Mouse (Mus musculus) gastrocnemius, postnatal 36 days (tissue): ENCODE data around the gene Ankzf1. TPM values are rescaled to one million over a fixed set of nuclear protein-coding genes. Genes with fewer than 3 reads are reported as not detected.
A peak's percentile ranks its signal among the peaks of the same experiment; 100 is the strongest.

Experiments used
- DNase-seq, 2 experiments: peaks; one replicate each; pipeline ENCODE4 v3.0.0; 2022
- intact Hi-C: fragments of 180-260 bp; cut with DNase I; formaldehyde crosslinking; loops from one replicate; pipeline ENCODE4 v1.15.1; 2025
- long read RNA-seq, 2 experiments: library from polyadenylated mRNA; stranded (forward); transcript quantifications; one replicate each; pipeline ENCODE4 v2.0.0; 2021
- total RNA-seq, 2 experiments: library from RNA; stranded (reverse); gene quantifications; 2 replicates each; pipeline ENCODE4 v1.2.3; 2021

Gene Ankzf1
- 1 to 10 TPM; 3.8 to 4.7 TPM for total RNA-seq
- long read RNA-seq, experiment 1, partial matches to known transcripts: 0 of 3 reads
- long read RNA-seq, experiment 1, other reads (novel, unspliced or antisense): 2 of 3 reads
- long read RNA-seq, experiment 2, partial matches to known transcripts: 2 of 6 reads
- long read RNA-seq, experiment 2, other reads (novel, unspliced or antisense): 2 of 6 reads

GRCm38 (mm10) chr1:75191622-75192402, at the start of gene Ankzf1, which contains the start of gene Atg9a:
Gene Ankzf1 (plus strand): TSS chr1:75192151.
Gene Atg9a (minus strand): TSS chr1:75192196.
- peak; percentile 88 to 93 for DNase-seq
- intact Hi-C loops: no loop called here

DNA sequence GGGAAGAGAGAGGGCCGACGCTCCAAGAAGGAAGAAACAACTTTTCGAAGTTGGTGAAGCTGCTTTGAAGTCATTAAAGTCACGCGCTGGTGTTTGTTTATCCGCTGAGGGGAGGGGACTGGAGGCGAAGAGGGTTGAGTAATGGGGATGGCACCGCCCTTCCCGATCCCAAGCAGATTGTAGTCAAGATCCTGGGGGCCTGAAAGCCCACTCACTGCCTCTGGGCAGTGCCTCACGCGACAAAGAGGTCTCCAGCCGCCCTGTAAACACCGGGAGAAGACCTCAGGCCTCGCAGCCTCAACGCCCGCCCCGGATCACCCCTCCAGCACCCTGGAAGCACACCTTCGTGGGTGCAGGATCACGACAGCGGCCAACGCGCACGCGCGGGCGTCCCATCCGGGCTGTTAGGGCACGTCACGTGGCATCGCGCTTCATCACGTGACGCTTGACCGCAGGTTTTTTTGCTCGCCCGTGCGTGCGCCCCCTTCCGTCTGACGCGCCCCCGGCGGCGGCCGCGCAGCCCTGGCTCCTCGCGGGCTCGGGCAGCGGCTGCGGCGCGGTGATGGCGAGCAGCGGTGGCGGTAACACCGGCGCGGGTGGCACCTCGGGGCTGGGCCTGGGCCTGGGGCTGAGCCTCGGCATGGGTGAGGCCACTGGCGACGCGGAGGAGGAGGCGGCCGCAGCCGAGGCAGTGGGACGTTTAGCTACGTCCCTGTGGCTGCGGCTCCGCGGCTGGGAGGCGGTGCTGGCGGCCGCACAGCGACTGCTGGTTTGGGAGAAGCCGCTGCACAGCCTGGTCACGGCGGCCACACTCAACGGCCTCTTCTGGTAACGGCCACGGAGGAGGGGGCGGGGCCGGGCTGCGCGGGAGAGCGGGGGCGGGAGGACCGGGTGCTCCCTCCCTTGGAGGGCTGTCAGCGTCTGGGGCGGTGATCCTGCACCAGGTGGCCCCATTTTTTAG, 49.4 kb upstream of the Ankzf1 start, which contains the start of the genes Cnppd1 and Retreg2:
Gene Cnppd1 (minus strand): TSS at position 411 of the 961 bp plus-strand sequence.
Gene Retreg2 (plus strand): TSS at position 478 of the 961 bp plus-strand sequence.
- peak; percentile 96 to 97 for DNase-seq
- intact Hi-C loops: no loop called here

- no peak for DNase-seq
- intact Hi-C loops: no loop called here
Measured at GRCm38 (mm10) chr1:75145589-75145988, 46.4 kb upstream of the Ankzf1 start.

- intact Hi-C loops: no loop called here
- no peak for DNase-seq
Measured at GRCm38 (mm10) chr1:75147411-75148135, 44.4 kb upstream of the Ankzf1 start.

DNA sequence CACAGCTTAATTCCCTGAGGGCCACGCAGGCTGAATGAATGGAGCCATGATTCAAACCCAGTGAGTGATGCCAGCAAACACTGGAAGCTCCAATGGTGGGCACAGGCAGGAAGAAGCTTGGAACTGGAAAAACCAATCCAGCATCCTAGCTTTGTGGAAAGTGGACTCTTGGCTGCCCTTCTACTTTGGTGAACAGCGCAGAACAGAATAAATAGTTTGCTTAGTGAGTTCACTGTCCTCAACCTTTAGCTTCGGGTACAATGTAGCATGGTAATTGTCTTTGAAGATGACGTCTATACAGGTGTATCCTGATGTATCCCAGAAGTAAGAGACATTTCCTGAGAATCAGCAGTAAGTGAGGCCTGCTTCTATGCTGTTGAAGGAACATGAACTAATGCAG, 43.2 kb upstream of the Ankzf1 start:
- no peak for DNase-seq
- intact Hi-C loops: no loop called here

DNA sequence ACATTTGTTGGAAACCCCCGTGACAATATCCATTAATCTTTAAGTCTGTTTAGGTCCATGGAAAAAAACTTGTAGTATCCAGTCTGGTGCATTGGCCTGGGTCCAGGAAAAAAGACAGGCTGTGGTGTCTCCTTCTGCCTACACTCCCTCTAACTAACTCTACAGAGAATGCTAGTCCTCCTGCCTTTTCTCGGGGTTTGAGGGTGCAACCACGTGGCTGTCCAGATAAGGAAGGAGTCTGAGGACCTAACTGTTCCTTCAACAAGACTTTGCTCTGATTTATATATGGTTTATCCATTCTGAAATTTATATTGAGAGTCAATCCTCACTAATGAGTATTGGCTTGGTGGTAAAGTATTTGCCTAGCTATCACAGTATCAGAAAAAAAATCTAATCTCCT, 36.1 kb upstream of the Ankzf1 start:
- DNase-seq: no peak
- intact Hi-C loops: no loop called here

DNA sequence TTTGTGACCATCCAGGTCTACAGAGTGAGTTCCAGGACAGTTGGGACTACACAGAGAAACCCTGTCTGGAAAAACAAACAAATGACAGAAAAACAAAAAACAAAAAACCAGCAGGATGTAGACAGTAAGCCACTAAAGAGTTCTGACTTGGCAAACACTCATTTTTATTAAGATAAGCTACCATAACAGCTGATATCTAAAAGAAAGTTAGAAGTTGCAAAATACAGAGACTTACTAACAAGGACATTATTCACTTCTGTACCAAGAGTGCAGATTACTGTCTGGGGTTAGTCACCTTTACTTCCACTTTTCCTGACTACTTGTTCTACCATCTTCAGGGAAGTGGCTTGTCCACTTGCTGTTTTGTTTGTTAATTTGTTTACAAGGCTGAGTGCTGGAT, 33.0 kb upstream of the Ankzf1 start:
- no peak for DNase-seq
- intact Hi-C loops: no loop called here

GRCm38 (mm10) chr1:75159540-75160255, 32.3 kb upstream of the Ankzf1 start:
- intact Hi-C loops: no loop called here
- no peak for DNase-seq

GRCm38 (mm10) chr1:75160256-75160617, 31.7 kb upstream of the Ankzf1 start:
- intact Hi-C loops: no loop called here
- no peak for DNase-seq

GRCm38 (mm10) chr1:75168093-75168471, 23.9 kb upstream of the Ankzf1 start:
- intact Hi-C loops: loop anchor here (1.0 kb wide), 1 partner anchor 149 kb away; the partner anchor contains the start of gene Dnpep
- no peak for DNase-seq

DNA sequence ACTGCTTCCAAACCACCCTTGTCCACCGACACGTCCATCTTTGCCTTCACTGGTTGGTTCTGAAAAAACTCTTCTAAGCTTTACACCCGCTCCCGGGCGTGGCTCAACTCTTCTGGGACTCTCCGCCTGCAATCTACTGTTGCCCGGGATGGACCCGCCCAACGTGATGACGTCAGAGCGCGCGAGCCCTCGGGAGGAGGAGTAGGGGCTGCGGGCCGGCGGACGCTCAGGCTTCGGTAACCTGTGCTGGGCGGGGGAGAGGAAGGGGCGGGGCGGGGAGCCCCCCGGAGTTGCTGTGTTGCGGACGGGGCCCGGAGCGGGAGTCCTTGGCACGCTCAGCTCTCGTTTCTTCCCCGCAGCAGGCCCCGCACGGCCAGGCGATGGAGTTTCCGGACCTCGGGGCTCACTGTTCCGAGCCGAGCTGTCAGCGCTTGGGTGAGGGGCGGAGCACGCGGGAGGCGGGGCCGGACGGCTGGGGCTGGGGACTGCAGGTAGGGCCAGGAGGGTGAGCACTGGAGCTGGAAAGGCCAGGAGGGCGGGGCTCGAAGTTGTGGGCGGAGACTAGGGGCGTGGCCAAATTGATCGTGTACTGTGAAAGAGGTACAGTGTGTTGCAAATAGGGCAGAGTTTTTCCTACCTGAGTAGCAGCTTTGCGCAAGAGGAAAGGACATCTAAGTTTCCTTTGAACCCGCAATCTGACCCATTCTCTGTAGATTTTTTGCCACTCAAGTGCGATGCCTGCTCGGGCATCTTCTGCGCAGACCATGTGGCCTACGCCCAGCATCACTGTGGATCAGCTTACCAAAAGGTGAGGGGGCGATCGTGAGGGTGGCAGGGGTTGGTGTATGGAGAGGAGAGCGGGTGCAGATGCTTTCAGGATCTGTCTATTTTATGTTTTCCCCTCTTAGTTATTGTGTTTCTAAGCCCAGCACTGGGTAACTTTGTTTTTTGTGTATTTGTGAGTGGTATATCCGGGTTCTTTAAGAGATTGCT, 23.2 kb upstream of the Ankzf1 start, which contains the start of gene Zfand2b:
Gene Zfand2b (plus strand): TSS at position 175 of the 993 bp plus-strand sequence.
- intact Hi-C loops: loop anchor here (1.0 kb wide), 1 partner anchor 149 kb away; the partner anchor contains the start of gene Dnpep
- peak; percentile 96 to 98 for DNase-seq

- intact Hi-C loops: no loop called here
Measured at GRCm38 (mm10) chr1:75179334-75180104, 12.4 kb upstream of the Ankzf1 start.

GRCm38 (mm10) chr1:75180105-75180590, 11.8 kb upstream of the Ankzf1 start, which contains the start of gene Abcb6:
Gene Abcb6 (minus strand): TSS chr1:75180392.
- intact Hi-C loops: no loop called here
- DNase-seq: peak; percentile 78

More at GRCm38 (mm10) chr1:75179334-75180104, 12.4 kb upstream of the Ankzf1 start:
- peak; percentile 27 to 51 for DNase-seq

- DNase-seq: no peak
- intact Hi-C loops: no loop called here
Measured at GRCm38 (mm10) chr1:75180741-75181140, 11.2 kb upstream of the Ankzf1 start.

DNA sequence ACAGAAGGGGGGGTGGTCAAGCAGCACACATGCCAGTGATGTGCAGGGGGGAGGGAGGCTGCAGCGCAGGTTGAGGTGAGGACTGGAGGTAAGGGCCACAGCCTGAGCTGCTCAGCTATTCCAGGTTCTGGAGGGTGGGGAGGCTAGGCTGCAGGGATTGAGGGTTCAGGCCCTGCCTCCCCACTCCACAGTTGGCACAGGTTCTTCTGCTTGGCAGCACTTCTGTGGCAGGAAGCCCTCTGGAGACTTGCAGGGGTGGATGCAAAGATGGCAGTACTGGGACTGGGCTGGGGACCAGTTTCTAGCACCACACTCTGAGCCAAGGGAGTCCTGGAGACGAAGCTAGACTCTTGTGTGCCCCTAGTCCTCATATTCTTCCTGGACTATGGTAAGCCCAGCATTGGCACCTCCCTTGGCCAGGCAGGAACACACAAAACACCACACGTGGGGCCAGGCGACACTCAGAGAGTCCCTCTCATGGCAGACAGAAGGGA, 10.5 kb upstream of the Ankzf1 start:
- no peak for DNase-seq
- intact Hi-C loops: no loop called here

- intact Hi-C loops: no loop called here
Measured at GRCm38 (mm10) chr1:75182160-75182559, 9.8 kb upstream of the Ankzf1 start.

DNA sequence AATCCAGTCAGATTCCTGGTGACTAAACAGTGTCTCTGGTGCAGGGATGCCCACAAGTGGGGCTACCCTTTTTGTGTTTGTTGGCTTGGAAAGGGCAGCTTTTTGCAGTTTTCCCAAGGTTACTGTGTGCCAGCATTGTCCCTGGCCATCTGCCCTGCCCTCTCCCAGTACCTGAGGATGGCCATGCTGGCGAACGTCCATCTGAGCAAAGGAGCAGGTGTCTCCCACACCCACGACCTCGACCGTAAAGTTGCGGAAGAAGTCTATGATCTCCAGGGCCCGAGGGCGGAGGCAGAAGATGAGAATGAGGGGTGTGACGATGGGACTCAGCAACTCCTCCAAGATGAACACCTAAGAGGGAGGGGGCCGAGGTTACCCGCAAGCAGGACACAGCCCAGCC, 6.5 kb upstream of the Ankzf1 start:
- intact Hi-C loops: no loop called here
- no peak for DNase-seq

More at GRCm38 (mm10) chr1:75182160-75182559, 9.8 kb upstream of the Ankzf1 start:
- no peak for DNase-seq
